Mouse (Mus musculus) layer of hippocampus, adult 8-10 months (tissue): ENCODE measurements around the gene Acd. TPM values are rescaled to one million over a fixed set of nuclear protein-coding genes. Genes with fewer than 3 reads are reported as not detected.

ENCODE experiments used
- DNase-seq, 2 experiments: peaks; one replicate each; pipeline ENCODE4 v3.0.0; 2022; ENCODE audit warnings: low spot score in 2 of 2
- total RNA-seq, 4 experiments: library from RNA; stranded (reverse); gene quantifications; 2 replicates each; pipeline ENCODE4 v1.2.4; 2022

Gene Acd
- total RNA-seq, 4 experiments from 2014 or later = 42.1 to 47.0 (median 43.1) TPM

GRCm38 (mm10) chr8:105648929-105649328 is 52.0 kb downstream of the Acd start:
- DNase-seq = no peak

Other genes starting within 250 kb of the Acd start
- 10 to 100 TPM; 42.2 to 55.5 (median 47.9) TPM for gene Tppp3, start 229.6 kb downstream of the Acd start, total RNA-seq
- 10 to 100 TPM; 35.1 to 41.2 (median 40.8) TPM for gene Zdhhc1, start 204.2 kb downstream of the Acd start, total RNA-seq
- gene Hsd11b2, start 182.3 kb downstream of the Acd start, total RNA-seq = not detected
- 100 to 1,000 TPM; 258 to 301 (median 285) TPM for gene Atp6v0d1, start 135.1 kb downstream of the Acd start, total RNA-seq
- 10 to 100 TPM; 75.4 to 83.7 (median 81.8) TPM for gene Ripor1, start 95.8 kb downstream of the Acd start, total RNA-seq
- gene Ctcf, start 64.5 kb downstream of the Acd start, total RNA-seq = 10 to 100 TPM; 67.5 to 77.9 (median 71.5) TPM
- gene Agrp, start 63.7 kb downstream of the Acd start, total RNA-seq = under 1 TPM in 1 of 4 experiments, not detected in 3; 0.79 TPM
- gene Carmil2, start 14.8 kb downstream of the Acd start, total RNA-seq = 10 to 100 TPM; 61.2 to 71.3 (median 68.4) TPM
- 10 to 100 TPM; 29.4 to 33.7 (median 32.5) TPM for gene Pard6a, start within 50 bp of the Acd start, total RNA-seq
- gene 4933405L10Rik, start 6.6 kb upstream of the Acd start, total RNA-seq = under 1 TPM; 0.41 to 0.78 (median 0.45) TPM
- gene Enkd1, start 7.1 kb upstream of the Acd start, total RNA-seq = 10 to 100 TPM; 10.7 to 11.7 (median 11.0) TPM
- 10 to 100 TPM; 17.8 to 21.3 (median 19.8) TPM for gene Gfod2, start 57.6 kb upstream of the Acd start, total RNA-seq
- gene Ranbp10, start 126.2 kb upstream of the Acd start, total RNA-seq = 10 to 100 TPM; 24.0 to 28.4 (median 26.2) TPM
- under 1 TPM in 3 of 4 experiments, not detected in 1; 0.18 to 0.49 (median 0.31) TPM for gene Tsnaxip1, start 126.6 kb upstream of the Acd start, total RNA-seq
- gene Cenpt, start 152.2 kb upstream of the Acd start, total RNA-seq = 10 to 100 TPM; 11.6 to 18.5 (median 14.0) TPM
- 10 to 100 TPM; 36.4 to 39.7 (median 38.3) TPM for gene Thap11, start 154.0 kb upstream of the Acd start, total RNA-seq
- gene Nutf2, start 159.5 kb upstream of the Acd start, total RNA-seq = 10 to 100 TPM; 12.8 to 36.2 (median 22.6) TPM
- gene Edc4, start 179.8 kb upstream of the Acd start, total RNA-seq = 10 to 100 TPM; 65.0 to 72.8 (median 69.3) TPM
- gene Nrn1l, start 192.5 kb upstream of the Acd start, total RNA-seq = 1 to 10 TPM in 2 of 4 experiments, under 1 TPM in 1, not detected in 1; 0.92 to 2.9 (median 2.7) TPM
- 1 to 10 TPM; 7.5 to 9.6 (median 9.1) TPM for gene Pskh1, start 199.3 kb upstream of the Acd start, total RNA-seq
- gene Ctrl, start 232.8 kb upstream of the Acd start, total RNA-seq = 1 to 10 TPM in 1 of 4 experiments, under 1 TPM in 3; 0.74 to 2.0 (median 0.82) TPM
- 10 to 100 TPM; 59.9 to 90.3 (median 75.5) TPM for gene Psmb10, start 237.3 kb upstream of the Acd start, total RNA-seq
- 10 to 100 TPM; 30.9 to 47.5 (median 35.4) TPM for gene Lcat, start 242.3 kb upstream of the Acd start, total RNA-seq